Mouse (Mus musculus) cerebellum, adult 2 months (tissue): ENCODE measurements around the gene Vdac2.

Source experiments
- CTCF ChIP-seq: fragments of 200-500 bp; IDR thresholded peaks from 2 replicates; pipeline ENCODE4 v1.5.1; 2011; ENCODE audit warnings: low read depth, mild to moderate bottlenecking, control low read depth, low read length, moderate library complexity, borderline replicate concordance; ENCODE audit not compliant: insufficient read depth
- POLR2A ChIP-seq: fragments of 200-500 bp; IDR thresholded peaks from 2 replicates; pipeline ENCODE4 v1.6.1; 2011; ENCODE audit warnings: low read length, control low read depth, borderline replicate concordance; ENCODE audit not compliant: insufficient read depth

DNA sequence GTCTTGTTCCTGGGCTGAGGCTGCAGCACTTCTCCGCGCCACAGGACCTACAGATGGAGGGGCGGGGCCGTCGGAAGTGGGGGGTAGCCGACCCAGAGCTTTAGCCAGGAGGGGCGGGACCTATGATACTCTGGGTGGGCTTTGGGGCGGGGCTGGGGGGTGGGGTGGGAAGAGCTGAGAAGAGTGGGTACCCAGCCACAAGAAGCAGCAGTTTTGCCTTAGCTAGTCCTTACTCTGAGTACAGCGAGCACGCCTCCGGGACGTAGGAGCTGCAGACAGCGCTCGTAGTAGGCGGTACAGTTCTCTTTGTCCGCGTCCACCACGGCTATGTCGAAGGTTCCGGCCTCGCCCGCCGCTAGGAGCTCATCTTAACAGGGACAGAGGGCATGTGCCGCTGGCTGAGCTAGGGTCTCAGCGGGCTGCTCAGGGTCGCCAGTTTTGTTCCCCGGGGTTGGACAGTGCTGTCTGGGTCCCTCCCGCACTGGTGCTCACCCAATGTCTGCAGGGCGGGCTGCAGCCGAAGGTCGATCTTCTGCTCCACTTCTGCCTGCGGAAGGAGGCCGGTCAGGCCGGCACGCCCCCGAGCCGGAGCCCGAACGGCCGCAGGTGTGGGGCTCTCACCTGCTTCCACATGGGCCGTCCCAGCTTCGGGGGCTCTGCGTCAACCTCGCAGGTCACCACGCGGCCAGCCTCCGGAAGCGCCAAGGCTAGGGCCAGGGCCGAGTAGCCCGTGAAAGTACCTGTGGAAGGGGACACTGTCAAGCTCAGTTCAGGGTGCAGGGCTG, 22.5 kb downstream of the Vdac2 start:
- no peak for TF ChIP-seq POLR2A
- no peak for TF ChIP-seq CTCF
